Mouse (Mus musculus) urinary bladder, postnatal 14 days (tissue): Measurements from ENCODE around the gene Pdhb.
"Not testable (repeated sequence)": the region's sequence is repeated elsewhere in the genome, so short reads cannot be mapped to it uniquely, and the experiment has no call there.

Experiments
- DNase-seq: peaks from one replicate; pipeline ENCODE4 v3.0.0; 2021; ENCODE audit warnings: low spot score

Pdhb gene

DNA sequence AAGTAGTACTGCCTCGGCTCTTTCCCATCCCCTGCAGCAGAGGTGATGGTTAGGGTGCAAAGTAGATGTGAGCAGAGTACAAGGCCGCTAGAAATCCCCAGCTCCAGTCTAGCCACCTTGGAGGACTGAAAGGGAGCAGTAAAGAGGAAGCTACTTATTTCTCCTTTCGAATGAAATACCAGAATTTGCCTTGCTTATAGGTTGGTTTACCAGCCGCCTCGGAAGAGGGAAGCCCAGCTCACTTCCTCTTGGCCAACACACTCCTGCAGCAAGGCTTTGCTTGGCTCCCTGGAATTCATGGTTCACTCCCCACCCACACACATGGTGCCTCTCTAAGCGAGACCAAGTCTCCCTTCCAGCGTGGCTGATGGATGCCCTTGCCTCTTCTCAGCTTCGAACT lies 40.0 kb downstream of the Pdhb start:
- no peak for DNase-seq

GRCm38 (mm10) chr14:8127971-8128370 lies 44.9 kb downstream of the Pdhb start:
- peak; percentile 29 for DNase-seq

- DNase-seq = no peak
Observed at GRCm38 (mm10) chr14:8124046-8124881, 48.6 kb downstream of the Pdhb start.

- DNase-seq = not testable (repeated sequence)
Observed at GRCm38 (mm10) chr14:8123611-8124010, 49.2 kb downstream of the Pdhb start.

DNA sequence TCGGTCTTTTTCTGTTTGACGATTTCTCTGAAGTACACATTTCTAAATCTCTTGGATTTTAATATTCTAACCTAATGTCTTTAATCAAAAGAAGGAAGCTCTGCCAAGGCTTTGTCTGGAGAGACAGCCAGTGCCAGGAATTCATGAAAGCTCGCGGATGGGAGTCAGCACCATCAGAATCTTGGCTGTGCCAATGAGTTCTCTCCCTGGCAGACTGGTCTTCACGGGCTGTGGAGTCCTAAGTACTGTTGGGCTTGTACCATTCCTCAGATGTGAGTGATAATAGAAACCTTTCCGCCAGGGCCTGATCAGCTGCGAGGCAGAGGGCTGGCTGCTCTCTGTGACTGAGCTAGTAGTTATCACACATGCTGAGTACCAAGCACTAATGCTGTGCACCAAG lies 49.7 kb downstream of the Pdhb start:
- no peak for DNase-seq

DNA sequence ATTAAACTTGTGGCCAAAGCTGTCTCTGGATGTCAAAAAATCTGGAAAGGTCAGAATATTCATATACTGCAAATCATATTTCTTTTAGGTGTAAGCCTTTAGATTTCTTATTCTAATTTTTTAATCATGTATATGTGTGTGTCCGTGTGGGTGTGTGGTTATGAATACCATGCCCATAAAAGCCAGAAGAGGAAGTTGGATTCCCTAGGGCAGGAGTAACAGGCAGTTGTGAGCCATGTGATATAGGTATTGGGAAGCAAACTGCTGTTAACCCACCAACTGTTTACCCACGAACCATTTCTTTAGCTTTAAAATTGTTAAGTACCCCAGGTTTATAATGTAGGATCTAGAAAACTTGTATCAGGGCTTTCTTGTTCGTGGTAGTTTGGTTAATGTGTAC lies 52.9 kb downstream of the Pdhb start:
- no peak for DNase-seq

GRCm38 (mm10) chr14:8119454-8119853 lies 53.4 kb downstream of the Pdhb start:
- no peak for DNase-seq

DNA sequence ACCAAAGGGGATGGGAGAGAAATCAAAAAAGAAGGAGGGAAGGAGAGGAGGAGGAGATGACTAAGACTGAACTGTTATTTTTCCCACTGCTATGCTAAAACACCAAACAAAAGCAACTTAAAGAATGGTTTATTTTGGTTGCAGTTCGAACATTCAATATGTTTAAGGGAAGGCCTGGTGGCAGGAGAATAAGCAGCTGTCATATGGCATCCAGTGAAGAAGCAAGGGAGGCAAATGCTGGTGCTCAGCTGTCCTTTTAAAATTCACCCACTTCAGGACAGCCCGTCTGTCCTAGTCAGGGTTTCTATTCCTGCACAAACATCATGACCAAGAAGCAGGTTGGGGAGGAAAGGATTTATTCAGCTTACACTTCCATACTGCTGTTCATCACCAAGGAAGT lies 55.5 kb downstream of the Pdhb start:
- DNase-seq = no peak
